Mouse (Mus musculus): ENCODE data around the gene Panx2.

Gene Panx2

DNA sequence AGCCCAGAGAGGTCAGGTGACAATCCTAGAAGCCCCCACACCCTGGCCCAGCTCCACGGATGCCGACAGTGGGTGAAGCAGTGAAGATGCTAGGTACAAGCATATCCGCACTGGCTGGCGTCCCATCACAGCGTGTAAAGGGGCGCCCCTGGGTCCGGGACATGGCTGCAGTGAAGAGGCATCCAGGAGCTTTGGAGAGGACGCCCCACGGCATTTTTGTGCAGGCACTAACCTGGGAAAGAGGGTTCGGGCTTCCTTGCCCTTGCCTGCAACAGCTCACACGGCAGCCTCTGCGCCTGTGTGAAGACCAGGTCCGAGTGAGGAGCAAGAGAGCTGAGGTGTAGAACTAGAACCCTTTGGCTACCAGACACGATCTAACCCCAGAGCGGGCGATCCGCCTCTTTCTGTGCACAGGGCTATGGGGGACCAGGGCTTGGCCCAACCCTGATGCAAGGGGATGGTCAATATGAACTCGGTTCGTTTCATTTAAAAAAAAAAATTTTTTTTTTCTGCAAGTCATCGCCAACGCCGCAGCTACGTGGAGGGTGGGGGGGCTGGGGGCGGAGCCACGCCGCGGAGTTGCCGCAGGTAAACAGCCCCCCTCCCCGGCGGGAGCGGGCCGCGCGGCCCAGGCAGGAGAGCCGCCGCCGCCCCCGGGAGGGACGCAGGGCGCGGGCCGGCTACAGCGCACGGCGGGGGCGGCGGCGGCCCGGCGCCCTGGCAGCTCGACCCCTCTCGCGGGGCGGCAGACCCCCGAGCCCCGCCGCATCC, at the start of gene Panx2:
Panx2 (plus strand) TSS at position 574 of the 771 bp plus-strand sequence.
- DNase-seq (ENCODE audit: low spot score in 2 of 2): no peak

DNA sequence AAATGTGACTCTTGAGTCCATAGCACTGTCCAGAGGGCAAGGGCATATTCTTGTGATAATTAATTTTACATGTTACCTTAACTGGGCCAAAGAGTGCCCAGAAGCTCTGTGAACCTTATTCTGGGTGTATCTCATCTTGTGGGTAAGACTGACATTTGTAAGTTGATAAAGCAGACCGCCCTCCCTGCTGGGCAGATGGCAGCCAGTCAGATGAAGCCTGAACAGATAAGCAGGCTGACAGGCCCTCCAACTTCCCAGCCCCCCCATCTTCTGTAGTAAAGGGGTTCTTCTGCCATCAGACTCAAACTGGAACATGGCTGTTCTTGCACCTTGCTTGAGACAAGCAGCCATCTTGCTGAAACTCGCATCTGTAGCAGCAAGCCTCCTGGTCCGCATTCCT, 42.8 kb upstream of the Panx2 start:
- DNase-seq (ENCODE audit: low spot score in 2 of 2): no peak

DNA sequence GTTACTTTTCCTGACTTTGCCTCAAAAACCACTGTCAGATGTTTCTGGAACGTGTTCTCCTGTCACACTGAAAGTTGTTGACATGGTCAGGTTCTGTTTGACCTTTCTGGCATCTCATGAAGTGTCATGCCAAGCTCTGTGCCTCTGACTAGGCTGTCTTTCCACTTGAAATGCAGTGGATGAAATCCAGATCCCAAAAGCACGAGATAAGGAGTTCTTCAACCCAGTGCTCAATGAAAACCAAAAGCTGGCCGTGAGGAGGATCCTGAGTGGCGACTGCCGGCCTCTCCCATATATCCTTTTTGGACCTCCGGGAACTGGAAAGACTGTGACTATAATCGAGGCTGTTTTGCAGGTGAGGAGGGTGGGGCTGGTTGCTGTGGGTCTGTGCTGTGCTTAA, 39.4 kb upstream of the Panx2 start:
- no peak for DNase-seq (ENCODE audit: low spot score in 2 of 2)

DNA sequence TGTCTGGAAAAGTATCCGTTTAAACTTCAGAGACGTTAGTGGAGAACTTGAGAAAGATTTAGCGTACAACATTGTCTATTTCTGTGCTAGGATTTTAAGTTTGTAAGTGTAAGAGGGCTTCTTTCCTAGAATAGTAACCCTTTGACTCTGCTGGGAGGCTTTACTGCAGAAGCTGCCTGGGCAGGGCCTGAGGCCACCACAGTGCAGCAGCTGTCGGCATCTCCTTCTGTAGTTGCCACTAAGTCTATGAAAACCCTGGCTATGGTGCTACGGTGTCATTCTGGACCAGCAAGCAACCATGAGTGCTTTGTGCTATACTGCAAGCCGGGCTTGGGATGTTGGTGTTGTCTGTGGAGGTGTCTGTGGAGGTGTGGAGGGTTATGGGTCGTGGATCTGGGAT, 39.0 kb upstream of the Panx2 start:
- DNase-seq (ENCODE audit: low spot score in 2 of 2): no peak

DNA sequence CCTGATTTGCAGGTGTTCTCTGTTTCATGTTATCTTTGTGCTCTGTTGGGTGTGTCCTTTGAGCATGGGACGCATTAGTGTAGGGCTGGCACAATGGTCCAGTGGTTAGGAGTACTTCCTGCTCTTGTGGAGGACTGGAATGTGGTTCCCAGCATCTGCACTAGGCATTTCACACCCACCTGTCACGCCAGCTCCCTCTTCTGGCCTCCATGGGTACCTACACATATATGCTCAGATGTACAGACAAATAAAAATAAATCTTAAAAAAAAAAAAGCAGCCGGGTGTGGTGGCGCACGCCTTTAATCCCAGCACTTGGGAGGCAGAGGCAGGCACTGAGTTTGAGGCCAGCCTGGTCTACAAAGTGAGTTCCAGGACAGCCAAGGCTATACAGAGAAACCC, 15.2 kb upstream of the Panx2 start:
- DNase-seq (ENCODE audit: low spot score in 2 of 2): no peak

DNA sequence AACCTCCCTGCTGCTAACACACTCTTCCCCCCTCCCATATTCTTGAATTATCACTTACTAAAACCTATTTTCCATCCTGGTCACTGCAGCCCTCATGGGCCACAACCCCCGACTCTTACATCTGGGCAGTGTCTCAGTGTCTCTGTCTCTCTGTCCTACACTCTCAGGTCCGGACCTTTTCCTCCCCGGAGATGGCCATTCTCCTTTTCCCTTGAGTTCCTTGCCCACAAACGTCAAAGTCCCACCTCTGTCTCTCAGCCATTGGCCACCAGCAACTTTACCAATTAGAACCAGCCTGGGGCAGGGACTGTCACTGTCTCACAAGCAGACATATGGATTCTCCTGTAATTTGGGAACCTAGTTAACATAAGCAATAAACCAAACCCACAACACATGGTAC, 13.2 kb upstream of the Panx2 start:
- no peak for DNase-seq (ENCODE audit: low spot score in 2 of 2)

DNA sequence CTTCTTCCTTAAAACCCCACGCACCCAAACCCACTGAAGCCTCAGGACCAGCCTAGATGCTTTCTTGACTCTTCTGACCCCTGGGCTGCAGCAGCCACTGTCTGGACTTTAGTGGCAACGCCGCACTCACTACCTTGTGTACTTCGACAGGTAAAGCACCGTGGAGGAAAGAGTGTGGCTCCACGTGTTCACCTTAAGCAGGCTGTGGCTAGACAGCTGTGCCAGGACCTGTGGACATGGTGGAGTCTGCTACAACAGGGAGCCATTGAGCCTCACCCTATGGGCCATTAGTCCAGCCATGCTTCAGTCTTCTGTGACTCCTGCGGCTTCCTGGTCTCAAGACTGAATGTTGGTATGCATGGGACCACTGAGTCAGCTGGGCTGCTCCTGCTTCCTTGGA, 4.9 kb upstream of the Panx2 start:
- no peak for DNase-seq (ENCODE audit: low spot score in 2 of 2)

DNA sequence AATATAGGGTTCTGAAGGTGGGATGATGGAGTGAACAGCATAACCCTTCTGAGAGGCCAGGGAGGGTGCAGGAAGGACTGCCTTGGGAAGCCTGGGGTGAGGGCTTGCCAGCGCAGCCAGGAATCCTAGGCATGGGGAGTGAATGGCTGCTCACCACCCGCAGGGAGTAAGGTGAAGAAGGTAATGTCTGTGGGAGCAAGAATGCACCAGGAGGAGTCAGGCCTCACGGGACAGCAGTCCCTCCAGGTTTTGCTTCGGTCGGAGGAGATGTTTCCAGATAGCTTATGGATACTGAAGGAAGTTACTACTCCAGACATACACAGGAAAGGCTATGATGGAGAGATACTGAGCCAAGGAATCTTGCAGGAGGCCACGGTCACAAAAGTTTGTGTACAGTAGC, 798 bp upstream of the Panx2 start:
- DNase-seq (ENCODE audit: low spot score in 2 of 2): no peak

DNA sequence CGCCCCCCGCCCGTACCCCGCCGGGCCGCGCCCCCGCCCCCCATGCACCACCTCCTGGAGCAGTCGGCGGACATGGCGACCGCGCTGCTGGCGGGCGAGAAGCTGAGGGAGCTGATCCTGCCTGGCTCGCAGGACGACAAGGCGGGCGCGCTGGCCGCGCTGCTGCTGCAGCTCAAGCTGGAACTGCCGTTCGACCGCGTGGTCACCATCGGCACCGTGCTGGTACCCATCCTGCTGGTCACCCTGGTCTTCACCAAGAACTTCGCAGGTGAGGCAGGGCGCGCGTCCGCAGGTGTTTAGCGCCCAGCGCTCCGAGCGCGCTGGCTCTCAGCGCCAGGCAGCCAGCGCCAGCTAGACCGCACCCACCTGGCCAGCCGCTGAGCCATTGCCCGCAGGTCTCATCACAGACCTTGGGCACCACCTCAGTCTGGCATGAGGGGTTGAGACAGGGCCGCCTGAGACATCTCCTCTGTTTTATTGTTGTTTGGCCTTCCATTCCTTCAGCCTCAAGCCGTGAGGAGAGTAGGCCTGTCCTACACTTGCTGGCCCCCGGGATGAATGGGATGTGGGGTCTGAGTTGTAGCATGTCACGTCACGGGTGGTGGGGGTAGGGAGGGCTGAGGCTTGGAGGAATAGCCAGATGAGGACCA, 623 bp downstream of the Panx2 start:
- no peak for DNase-seq (ENCODE audit: low spot score in 2 of 2)

DNA sequence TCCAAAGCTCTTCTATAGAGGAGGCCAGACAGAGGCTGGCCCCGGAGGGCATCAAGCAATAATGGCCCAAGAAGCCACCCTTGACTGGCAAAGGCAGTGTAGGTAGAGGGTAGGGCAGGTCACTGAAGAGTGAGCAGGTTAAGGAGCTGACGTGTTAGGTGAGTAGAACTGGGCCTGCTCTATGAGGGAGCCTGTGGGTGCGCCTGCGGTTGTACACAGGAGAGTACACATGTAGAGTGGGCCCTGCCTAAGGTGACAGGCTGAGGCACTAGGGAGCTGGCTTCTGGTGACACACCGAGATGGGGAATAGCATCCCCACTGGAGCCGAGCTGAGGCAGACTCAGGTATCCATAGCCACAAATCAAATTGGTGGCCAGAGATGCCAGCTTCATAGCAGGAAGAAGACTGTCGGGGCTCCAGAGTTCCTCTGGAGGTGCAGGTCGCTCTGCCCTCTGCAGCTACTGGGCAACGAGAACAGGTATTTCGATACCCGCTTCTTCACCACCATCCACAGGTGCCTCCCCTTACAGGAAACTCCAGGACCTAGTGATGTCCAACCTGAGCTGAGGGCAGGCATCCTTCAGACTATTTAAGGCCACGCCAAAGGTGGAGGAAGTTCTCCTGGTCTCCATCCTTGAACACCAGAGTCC, 1.4 kb downstream of the Panx2 start:
- no peak for DNase-seq (ENCODE audit: low spot score in 2 of 2)

DNA sequence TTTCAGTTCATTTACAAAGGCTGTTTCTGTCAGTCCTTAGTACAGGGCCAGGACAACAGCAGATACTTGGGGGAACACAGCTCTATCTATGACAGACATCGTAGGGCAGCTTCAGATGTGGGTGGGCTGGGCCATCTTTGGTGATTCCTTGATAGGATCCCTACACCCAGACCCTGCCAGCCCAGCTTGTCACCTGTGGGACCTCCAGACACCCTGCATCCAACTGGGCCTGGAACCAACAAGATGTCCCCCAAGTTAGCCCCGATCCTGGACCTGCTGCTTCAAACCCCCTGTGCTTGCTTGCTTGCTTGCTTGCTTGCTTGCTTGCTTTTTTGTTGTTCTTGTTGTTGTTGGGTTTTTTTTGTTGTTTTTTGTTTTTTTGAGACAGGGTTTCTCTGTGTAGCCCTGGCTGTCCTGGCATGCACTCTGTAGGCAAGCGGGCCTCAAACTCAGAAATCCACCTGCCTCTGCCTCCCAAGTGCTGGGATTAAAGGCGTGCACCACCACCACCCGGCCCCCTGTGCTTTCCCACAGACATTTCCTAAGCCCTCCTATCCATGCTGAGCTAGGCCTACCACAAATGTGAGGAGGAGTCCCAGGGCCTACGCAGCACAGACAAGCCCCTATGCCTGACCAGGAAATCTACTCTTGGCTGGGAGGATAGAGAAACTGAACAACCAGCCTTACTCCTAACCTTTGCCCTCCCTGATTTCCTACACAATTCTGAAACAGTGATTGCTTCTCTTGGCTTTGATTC, 2.4 kb downstream of the Panx2 start:
- no peak for DNase-seq (ENCODE audit: low spot score in 2 of 2)

DNA sequence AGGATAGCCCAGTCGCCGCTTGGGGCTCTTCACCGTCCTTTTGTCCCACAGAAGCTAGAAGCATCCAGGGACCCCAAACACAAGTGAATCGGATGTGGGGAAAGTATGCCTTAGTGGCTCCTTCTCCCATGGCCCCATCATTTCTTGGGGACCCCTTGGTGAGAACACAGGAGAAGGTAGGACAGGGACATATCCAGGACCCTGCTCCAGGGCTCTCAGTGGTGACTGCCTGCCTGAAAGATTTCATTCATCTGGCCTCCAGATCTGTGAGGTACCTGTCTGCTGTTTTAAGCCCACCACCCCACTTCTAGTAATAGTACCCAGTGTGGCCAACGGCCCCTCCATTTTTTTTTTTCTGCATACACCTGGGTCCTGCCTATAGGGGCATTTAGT, 3.0 kb downstream of the Panx2 start:
- DNase-seq (ENCODE audit: low spot score in 2 of 2): no peak

DNA sequence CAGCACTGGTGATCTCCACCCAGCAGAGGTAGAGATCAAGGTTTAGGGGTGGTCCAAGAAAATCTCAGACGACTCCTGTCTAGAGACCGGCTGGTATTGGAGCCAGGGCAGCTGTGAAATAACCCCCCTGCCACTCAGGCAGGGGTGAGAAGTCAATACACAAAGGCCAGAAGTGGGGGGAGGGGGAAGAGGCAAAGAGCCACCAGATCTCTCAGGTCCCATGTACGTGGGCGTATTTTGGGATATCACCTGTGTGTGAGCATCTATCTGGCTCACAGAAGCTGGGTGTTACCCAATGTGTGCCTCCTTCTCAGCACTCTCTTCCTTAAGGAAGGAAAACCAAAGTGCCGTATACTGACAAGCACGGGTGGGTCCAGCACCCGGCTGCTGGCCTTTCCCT, 3.5 kb downstream of the Panx2 start:
- no peak for DNase-seq (ENCODE audit: low spot score in 2 of 2)

DNA sequence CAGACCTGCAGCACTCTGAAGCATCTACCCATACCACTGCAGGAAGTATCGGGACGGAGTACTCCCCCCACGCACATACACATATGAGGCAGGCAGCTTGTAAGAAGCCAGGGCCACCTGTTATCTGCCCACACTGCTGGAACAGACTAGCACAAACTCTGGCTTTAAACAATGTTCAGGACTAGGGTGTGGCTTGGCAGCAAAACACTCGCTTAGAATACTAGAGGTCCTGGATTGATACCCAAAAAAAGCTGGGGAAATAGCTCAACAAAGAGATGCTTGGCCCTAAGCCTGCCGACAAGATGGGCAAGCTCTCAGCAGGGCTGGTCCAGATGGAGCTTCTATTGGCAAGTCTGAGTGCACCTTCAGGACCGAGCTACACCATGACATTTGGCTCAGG, 4.0 kb downstream of the Panx2 start:
- no peak for DNase-seq (ENCODE audit: low spot score in 2 of 2)

DNA sequence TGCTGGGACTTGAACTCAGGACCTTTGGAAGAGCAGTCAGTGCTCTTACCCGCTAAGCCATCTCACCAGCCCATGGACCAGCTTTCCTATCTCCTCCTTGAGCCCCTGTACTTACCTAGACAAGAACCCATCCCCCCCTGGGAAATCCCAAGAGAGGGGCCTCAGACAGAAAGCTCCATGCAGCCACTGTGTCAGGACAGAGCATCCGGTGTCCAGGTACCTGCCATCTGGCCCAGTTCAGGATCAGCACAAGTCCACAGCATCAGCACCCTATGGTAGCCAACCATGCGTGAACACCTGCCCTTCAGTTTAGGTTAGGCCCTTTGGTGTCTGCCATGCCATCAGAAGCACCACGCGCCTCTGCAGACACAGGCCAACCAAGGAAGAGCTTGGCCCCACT, 5.4 kb downstream of the Panx2 start:
- DNase-seq (ENCODE audit: low spot score in 2 of 2): no peak

DNA sequence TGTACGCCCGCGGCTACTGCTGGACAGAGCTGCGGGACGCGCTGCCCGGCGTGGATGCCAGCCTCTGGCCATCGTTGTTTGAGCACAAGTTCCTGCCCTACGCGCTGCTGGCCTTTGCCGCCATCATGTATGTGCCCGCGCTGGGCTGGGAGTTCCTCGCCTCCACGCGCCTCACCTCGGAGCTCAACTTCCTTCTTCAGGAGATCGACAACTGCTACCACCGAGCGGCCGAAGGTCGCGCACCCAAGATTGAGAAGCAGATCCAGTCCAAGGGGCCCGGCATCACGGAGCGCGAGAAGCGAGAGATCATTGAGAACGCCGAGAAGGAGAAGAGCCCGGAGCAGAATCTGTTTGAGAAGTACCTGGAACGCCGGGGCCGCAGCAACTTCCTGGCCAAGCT, 8.1 kb downstream of the Panx2 start:
- no peak for DNase-seq (ENCODE audit: low spot score in 2 of 2)

DNA sequence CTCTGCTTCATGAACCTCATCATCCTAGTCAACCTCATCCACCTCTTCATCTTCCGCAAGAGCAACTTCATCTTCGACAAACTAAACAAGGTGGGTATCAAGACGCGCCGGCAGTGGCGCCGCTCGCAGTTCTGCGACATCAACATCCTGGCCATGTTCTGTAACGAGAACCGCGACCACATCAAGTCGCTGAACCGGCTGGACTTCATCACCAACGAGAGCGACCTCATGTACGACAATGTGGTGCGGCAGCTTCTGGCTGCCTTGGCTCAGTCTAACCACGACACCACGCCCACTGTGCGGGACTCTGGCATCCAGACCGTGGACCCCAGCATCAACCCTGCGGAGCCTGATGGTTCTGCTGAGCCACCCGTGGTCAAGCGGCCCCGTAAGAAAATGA, 8.7 kb downstream of the Panx2 start:
- no peak for DNase-seq (ENCODE audit: low spot score in 2 of 2)

DNA sequence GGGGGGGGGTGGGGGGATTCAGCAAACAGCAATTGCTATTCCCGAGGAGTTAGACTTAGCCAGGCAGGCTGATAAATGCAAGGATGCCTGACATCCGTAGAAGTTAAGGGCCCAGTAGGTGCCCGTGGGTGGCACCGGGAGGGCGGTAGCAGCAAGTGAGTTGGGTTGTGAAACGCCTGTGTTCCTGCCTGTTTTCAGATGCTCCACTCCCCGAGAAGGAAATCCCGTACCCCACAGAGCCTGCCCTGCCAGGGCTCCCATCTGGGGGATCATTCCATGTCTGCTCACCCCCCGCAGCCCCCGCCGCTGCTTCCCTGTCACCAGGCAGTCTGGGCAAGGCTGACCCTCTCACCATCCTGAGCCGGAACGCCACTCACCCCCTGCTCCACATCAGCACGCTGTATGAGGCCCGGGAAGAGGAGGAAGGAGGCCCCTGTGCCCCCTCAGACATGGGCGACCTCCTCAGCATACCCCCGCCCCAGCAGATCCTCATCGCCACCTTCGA, 9.9 kb downstream of the Panx2 start:
- no peak for DNase-seq (ENCODE audit: low spot score in 2 of 2)

DNA sequence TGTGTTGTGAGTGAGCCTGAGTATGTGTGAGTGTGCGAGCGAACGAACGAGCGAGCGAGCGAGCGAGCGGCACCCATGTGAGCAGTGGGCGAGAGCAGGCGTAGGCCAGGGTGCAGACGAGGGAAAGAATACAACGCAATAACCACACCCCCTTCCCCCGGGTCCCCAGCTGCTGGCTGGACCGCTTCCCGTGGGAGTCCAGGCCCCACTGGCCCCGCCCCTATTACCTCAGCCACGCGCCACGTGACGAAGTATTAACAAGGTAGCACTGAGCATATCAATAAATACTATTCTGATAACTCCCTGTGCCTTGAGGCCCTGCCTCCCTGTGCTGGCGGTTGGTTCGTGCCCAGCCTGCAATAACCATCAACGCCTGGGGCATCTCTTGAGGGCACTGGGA, 11.1 kb downstream of the Panx2 start:
- DNase-seq (ENCODE audit: low spot score in 2 of 2): no peak

DNA sequence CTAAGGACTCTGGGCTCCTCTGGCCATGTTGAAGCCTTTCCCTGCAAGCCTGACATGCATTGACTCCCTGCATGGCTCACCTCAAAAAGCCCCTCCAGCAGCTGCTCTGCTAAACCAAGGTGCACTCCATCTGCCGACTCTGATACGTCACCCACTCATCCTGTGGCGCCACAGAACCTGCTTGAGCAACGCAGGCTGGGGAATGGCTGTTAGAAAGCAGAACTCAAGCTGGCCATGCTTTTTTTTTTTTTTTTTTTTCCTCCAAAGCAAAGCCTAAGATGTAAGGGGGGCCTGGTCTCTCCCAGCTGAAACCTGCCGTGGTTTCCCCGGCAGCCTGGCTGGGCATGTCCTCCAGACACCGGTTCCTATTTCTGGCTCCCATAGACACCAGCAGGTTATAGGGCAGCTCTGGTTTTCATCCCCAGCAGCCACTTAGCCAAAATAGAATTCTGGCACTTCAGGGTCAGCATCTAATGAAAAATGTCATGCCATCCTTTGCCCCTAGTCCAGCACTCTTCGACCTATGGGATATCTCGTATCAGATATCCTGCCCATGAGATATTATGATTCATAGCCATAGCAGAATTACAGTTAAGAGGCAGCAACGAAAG, 14.6 kb downstream of the Panx2 start:
- DNase-seq (ENCODE audit: low spot score in 2 of 2): no peak

DNA sequence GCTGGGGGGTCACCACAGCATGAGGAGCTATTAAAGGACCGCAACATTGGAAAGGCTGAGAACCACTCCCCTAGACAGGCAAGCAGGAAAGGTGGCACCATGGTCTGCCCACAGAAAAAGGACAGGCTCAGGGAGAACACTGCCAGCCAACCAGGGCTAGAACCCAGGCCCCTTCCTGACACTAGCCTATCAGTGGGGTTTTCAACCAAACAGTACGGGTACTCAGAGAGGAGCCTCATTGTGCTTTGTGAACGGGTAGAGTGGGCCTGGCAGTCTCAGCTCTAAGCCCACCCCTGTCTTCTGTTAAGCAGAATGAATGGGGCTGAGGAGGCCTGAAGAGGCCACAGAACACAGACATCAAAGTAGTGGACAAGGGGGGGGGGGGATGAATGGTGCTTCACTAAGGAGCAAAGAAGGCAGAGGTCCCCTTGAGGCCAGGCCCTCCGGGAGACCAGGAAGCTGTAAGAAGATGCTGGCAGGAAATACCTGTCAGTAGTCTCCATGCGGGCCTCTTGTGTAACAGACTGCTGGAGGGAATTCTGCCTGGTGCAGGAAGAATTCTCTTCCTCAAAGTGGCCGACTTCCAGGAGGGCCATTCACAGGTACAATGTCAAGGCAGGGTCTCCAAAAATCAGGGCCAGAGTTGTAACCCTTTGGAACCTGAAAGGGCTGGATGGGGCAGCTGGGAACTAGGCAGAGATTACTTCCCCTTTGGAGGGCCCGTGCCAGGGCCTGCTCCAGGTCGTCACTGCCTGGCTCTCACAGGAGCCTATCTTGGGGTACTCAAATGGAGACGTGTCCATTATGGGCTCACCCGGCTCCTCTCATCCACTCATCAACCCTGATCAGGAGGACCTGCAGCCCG, 15.3 kb downstream of the Panx2 start, which contains the start of gene Trabd:
Trabd (plus strand) TSS at position 512 of the 865 bp plus-strand sequence.
- DNase-seq (ENCODE audit: low spot score in 2 of 2): no peak

All from spleen, postnatal 14 days (tissue).